Mouse (Mus musculus) splenic B cell, adult 2 months (primary cell): ENCODE measurements around the gene Pdxp.
A peak's percentile ranks its signal among the peaks of the same experiment; 100 is the strongest.

ENCODE experiments used
- DNase-seq: peaks from one replicate; pipeline ENCODE4 v3.0.0-alpha.2; 2011; ENCODE audit warnings: low read depth, low spot score
- H3K27me3 ChIP-seq: 2 replicates; pipeline ENCODE4 v1.6.1; 2012; ENCODE audit warnings: mild to moderate bottlenecking, low read length, moderate library complexity, mixed read lengths; ENCODE audit not compliant: control insufficient read depth, poor library complexity, insufficient read depth, severe bottlenecking
- H3K36me3 ChIP-seq: 2 replicates; pipeline ENCODE4 v1.6.1; 2012; ENCODE audit warnings: mild to moderate bottlenecking, low read length, moderate library complexity, mixed read lengths; ENCODE audit not compliant: control insufficient read depth, poor library complexity, insufficient read depth, severe bottlenecking

Pdxp gene

GRCm38 (mm10) chr15:78889401-78889853 lies 24.3 kb upstream of the Pdxp start:
- DNase-seq: no peak
- peaks cover 12% of the 10 kb centered on the region for H3K36me3 ChIP-seq
- H3K27me3 ChIP-seq: no peaks in the 10 kb centered on the region

GRCm38 (mm10) chr15:78892440-78892839 lies 21.3 kb upstream of the Pdxp start:
- DNase-seq: no peak
- Histone ChIP-seq H3K36me3 (peaks cover 6% of the 10 kb centered on the region; the same call in 1 of the 2 replicates), H3K27me3 (no peaks in the 10 kb centered on the region)

- peak; percentile 39 for DNase-seq
- Histone ChIP-seq H3K27me3 (no peaks in the 10 kb centered on the region), H3K36me3 (peaks cover 1% of the 10 kb centered on the region; the same call in 1 of the 2 replicates)
Observed at GRCm38 (mm10) chr15:78894726-78895125, 19.0 kb upstream of the Pdxp start.

GRCm38 (mm10) chr15:78895741-78896140 lies 18.0 kb upstream of the Pdxp start:
- DNase-seq: peak; percentile 29
- Histone ChIP-seq H3K36me3 (peaks cover 1% of the 10 kb centered on the region; the same call in 1 of the 2 replicates), H3K27me3 (no peaks in the 10 kb centered on the region)

- DNase-seq: no peak
- Histone ChIP-seq H3K27me3 (no peaks in the 10 kb centered on the region), H3K36me3 (peaks cover 1% of the 10 kb centered on the region; the same call in 1 of the 2 replicates)
Observed at GRCm38 (mm10) chr15:78896149-78896548, 17.6 kb upstream of the Pdxp start.

- H3K27me3 ChIP-seq: no peaks in the 10 kb centered on the region
- no peak for DNase-seq
- H3K36me3 ChIP-seq: no peaks in the 10 kb centered on the region
Observed at GRCm38 (mm10) chr15:78897488-78897887, 16.2 kb upstream of the Pdxp start.

- Histone ChIP-seq H3K27me3 (no peaks in the 10 kb centered on the region), H3K36me3 (0 out of 2 replicates have a peak, but pooled peaks cover 2% of the 10 kb centered on the region)
- DNase-seq: peak; percentile 50
Observed at GRCm38 (mm10) chr15:78898507-78899001, 15.2 kb upstream of the Pdxp start.

GRCm38 (mm10) chr15:78899409-78899739 lies 14.3 kb upstream of the Pdxp start, which contains the start of gene Gm49510:
TSS of gene Gm49510 (plus strand) at chr15:78899667.
- no peak for DNase-seq
- Histone ChIP-seq H3K36me3 (peaks cover 2% of the 10 kb centered on the region; the same call in 1 of the 2 replicates), H3K27me3 (no peaks in the 10 kb centered on the region)

- Histone ChIP-seq H3K36me3 (peaks cover 4% of the 10 kb centered on the region), H3K27me3 (no peaks in the 10 kb centered on the region)
- DNase-seq: peak; percentile 59
Observed at GRCm38 (mm10) chr15:78899740-78900584, 13.8 kb upstream of the Pdxp start, which contains the start of gene Sh3bp1. TSS of gene Sh3bp1 (plus strand) at chr15:78899768.

- H3K36me3 ChIP-seq: peaks cover 4% of the 10 kb centered on the region
- no peaks in the 10 kb centered on the region for H3K27me3 ChIP-seq
- DNase-seq: no peak
Observed at GRCm38 (mm10) chr15:78900585-78901421, 12.9 kb upstream of the Pdxp start.

GRCm38 (mm10) chr15:78901422-78901789 lies 12.3 kb upstream of the Pdxp start:
- Histone ChIP-seq H3K27me3 (no peaks in the 10 kb centered on the region), H3K36me3 (peaks cover 6% of the 10 kb centered on the region)
- DNase-seq: no peak

GRCm38 (mm10) chr15:78903243-78903642 lies 10.5 kb upstream of the Pdxp start:
- peak; percentile 87 for DNase-seq
- Histone ChIP-seq H3K36me3 (peaks cover 10% of the 10 kb centered on the region), H3K27me3 (no peaks in the 10 kb centered on the region)

- peaks cover 16% of the 10 kb centered on the region for H3K36me3 ChIP-seq
- H3K27me3 ChIP-seq: no peaks in the 10 kb centered on the region
- DNase-seq: no peak
Observed at GRCm38 (mm10) chr15:78908399-78908798, 5.3 kb upstream of the Pdxp start.

- no peak for DNase-seq
- Histone ChIP-seq H3K36me3 (peaks cover 16% of the 10 kb centered on the region), H3K27me3 (no peaks in the 10 kb centered on the region)
Observed at GRCm38 (mm10) chr15:78908982-78909381, 4.7 kb upstream of the Pdxp start.

- Histone ChIP-seq H3K36me3 (peaks cover 11% of the 10 kb centered on the region), H3K27me3 (no peaks in the 10 kb centered on the region)
- peak; percentile 64 for DNase-seq
Observed at GRCm38 (mm10) chr15:78912040-78912439, 1.7 kb upstream of the Pdxp start.
